Mouse (Mus musculus) kidney, adult 11 months (tissue): ENCODE results near the gene Vezf1.
A peak's percentile ranks its signal among the peaks of the same experiment; 100 is the strongest.

ENCODE experiments used
- DNase-seq: peaks from one replicate; pipeline ENCODE4 v3.0.0; 2022

The Vezf1 gene

DNA sequence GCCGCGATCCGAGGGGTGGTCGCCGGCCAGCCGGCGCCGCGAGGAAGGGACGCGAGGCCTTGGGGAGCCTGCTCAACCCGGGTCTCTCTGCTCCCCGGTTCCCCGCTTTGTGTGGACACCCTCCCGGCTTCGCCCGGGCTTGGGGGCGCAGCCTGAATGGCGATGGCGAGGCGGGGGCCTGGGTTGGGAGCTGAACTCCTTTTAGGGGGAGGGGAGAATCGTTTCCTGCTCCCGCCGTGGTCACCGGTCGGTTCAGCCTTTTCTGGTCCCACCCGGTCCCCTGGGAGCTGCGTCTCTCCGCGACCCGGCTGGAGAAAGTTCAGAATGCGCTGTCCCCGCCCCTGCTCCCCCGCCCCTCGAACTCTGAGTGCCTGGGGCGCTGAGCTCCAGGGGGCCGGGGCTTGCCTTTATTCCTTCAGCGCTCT, 31.5 kb downstream of the Vezf1 start:
- peak; percentile 76 for DNase-seq

- no peak for DNase-seq
These were observed 32.1 kb downstream of the Vezf1 start for GRCm38 (mm10) chr11:88100170-88100569.

- no peak for DNase-seq
These were observed 35.3 kb downstream of the Vezf1 start for GRCm38 (mm10) chr11:88103214-88103941.

DNA sequence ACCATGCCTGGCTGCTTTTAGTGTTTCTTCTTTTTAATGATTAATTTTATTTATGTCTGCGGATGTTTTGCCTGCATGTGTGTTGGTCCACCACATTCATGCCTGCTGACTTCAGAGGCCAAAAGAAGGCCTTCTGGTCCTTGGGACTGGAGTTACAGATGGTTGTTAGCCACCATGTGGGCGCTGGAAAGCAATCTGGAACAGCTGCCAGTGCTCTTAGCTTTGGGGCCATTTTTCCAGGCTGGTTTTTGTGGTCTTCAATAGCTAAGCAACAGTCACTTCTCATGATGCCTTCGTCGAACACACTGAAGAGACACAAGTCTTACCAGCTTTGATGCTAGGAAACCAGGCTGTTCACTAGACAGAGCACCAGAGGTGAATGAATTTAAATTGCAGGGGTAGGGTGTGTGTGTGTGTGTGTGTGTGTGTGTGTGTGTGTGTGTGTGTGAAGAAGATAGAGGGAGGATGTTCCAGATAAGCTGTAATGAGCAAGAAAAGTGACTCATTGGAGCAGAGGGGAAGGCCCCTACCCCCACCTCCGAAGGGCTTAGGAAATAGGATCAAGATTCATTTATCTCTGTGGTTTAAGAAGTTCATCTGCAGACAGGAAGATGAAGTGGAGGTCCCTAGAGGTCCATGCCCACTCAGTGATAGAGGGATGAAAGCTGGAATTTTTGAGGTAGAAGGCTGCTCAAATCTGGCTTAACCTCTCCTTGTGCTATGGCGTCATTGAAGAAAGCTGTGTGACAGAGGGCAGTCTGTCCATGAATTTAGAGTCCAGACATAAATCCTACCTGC, 37.6 kb downstream of the Vezf1 start:
- no peak for DNase-seq

- DNase-seq, result no peak
These were observed 38.1 kb downstream of the Vezf1 start for GRCm38 (mm10) chr11:88106292-88106554.

GRCm38 (mm10) chr11:88107365-88107764, 39.3 kb downstream of the Vezf1 start:
- no peak for DNase-seq

- no peak for DNase-seq
These were observed 42.0 kb downstream of the Vezf1 start for GRCm38 (mm10) chr11:88110031-88110594.

DNA sequence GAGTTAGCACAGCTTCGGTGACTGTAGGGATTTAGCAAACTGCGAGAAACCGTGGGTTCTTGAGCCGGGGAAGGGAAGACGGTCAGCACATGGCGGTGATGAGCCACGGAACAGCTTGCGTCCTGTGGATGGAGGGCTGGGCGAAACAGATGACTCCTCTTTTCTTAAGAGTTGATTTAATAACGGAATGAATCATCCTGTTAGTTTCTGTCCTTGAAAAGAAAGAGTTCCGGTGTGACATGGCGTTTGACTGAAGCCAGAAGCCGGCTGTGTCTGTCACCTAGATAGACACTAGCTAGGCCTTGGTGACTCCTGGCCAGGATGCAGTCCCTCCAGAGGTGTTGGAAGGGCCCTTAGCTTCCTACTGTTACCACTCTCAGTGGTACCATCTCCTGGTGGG, 44.0 kb downstream of the Vezf1 start:
- no peak for DNase-seq

GRCm38 (mm10) chr11:88112677-88113333, 44.7 kb downstream of the Vezf1 start:
- no peak for DNase-seq

DNA sequence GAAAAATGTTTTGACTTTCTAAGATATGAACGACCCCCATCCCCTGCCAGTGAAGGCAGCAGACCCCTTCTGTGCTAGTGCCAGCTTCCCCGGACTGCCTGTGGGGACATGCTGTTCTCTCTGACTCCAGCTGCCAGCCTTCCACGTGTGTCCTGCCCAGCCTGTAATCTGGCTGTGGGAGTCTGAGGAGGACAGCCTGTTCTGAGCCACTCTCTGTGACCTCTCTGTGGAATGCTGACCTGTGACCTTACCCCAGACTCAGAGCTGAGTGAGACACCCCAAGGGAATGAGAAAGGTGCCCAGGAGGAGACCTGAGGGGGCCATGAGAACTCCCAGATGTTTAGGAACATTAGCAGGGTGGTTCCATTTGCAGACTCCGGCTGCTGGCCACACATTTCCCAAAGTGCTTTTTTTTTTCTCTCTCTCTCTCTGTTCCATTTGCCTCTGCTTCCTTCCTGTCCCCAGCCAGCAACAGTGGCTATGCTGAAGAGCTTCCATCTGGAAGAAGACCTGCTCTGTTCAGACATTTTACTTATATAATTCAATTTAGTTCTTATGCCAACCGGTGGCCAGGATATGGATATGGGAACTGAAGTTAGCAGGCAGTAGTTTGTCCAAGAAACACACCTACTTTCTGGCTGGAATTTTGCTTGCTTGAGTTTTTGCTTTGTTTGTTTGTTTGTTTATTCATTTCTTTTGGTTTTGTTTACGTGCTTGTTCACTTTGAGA, 45.6 kb downstream of the Vezf1 start:
- DNase-seq, result peak; percentile 64

DNA sequence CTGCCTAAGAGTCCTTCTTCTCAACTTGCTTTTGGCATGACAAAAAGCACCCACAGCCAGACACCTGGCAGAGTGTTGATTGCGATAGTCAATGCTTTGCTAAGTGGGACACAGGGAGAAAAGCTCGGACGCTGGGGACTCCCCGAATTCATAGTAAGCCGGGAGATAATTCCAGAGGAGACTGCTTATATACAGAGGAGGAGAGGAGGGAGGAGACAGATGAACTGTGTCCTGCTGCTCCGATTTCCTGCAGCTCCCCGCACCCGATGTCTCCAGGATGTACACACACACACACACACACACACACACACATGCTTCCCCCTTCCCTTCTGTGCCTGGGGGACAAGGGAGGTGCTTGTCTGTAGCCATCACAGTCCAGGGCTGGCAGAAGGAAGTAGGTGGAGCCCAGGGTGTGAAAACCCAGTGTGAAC, 46.8 kb downstream of the Vezf1 start:
- peak; percentile 68 for DNase-seq

GRCm38 (mm10) chr11:88116568-88116967, 48.5 kb downstream of the Vezf1 start:
- no peak for DNase-seq

GRCm38 (mm10) chr11:88117356-88118090, 49.4 kb downstream of the Vezf1 start:
- peak; percentile 60 for DNase-seq

- no peak for DNase-seq
These were observed 50.0 kb downstream of the Vezf1 start for GRCm38 (mm10) chr11:88118091-88118440.

- DNase-seq, result peak; percentile 90
These were observed 51.0 kb downstream of the Vezf1 start for GRCm38 (mm10) chr11:88118817-88119642.

DNA sequence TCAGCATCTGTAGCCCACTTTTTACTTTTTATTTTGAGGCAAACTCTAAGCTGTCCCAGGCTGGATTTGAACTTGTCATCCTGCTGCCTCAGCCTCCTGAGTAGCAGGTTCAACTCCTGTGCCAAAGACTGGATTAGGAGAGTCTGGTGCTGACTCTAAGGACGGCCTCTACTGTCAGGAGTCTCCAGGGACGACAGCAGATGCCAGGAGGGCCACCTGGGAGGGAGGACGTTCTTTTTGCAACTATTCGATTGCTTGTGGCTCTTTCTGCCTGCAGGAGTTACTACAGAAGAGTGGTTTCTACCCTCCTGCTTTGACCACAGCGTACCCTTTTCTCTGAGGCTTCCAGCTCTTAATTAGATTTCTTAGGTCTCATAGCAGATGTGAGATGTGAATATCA, 54.5 kb downstream of the Vezf1 start:
- no peak for DNase-seq

DNA sequence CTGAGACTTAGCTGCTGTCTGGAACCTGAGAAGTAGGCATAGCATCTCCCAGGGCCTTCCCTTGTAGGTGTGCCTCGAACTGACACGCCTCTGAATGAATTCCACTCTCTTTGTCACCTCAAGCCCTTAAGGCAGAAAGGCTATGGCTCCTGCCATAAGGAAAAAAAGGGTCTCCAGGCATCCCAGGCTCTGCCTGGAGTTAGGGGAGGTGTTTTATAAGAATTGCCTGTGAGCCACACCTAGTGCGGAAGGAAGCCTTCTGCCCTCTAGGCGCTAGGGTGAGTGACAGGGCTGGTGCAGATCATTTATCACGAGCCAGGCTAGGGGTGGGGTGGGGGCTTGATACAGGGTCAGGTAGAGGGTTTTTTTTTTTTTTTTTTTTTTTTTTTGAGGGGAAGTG, 54.9 kb downstream of the Vezf1 start:
- no peak for DNase-seq

- no peak for DNase-seq
These were observed 55.7 kb downstream of the Vezf1 start for GRCm38 (mm10) chr11:88123731-88124130.

- DNase-seq, result no peak
These were observed 57.4 kb downstream of the Vezf1 start for GRCm38 (mm10) chr11:88125483-88125882.

DNA sequence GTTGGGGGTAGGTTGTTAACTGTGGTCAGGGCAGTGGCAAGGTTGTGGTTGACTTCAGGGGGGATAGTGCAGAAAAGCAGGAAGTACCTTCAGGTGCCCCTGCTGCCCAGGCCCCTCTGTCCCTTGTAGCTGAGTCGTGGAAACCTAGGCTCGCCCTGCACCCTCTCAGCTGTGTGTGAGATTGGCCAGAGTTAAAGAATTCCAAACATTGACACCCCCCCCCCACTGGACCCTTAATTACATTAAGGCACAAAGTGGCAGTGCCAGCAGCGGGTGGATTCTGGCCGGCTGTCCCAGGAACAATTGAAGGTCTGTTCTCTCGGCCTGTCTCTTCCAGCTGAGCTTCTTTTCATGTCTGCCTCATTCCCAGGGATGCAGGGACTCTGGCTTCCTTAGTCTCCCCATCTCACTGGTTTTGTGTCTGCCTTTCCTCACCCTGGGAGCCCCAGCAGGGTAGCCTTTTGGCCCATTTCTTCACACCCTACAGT, 58.3 kb downstream of the Vezf1 start:
- no peak for DNase-seq

DNA sequence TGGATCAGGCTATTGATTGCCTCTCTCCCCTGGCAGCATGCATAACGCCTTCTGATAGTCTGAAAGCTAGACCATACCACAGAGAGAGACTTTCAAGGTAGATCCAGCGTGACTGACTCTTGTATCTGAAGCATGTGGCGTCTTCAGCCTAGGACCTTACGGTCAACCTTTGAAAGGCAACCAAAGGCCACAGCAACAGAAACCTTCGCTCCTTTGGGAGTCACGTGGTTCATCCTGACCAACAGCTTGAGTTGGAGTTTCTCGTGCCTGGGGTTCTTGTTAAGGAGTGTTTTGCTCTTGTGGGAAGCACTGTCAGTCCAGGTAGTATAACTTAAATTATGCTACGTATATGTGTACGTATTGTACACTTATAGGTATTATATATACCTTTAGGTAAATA, 60.4 kb downstream of the Vezf1 start:
- peak; percentile 70 for DNase-seq
